Mouse (Mus musculus) cortical plate, adult 2 months (tissue): ENCODE measurements around the gene Tor1aip2.

Experiments used
- CTCF ChIP-seq: fragments of 200-500 bp; IDR thresholded peaks from 2 replicates; pipeline ENCODE4 v1.5.1; 2011; ENCODE audit warnings: mild to moderate bottlenecking, control low read depth, low read length; ENCODE audit not compliant: insufficient read depth; ENCODE audit errors: extremely low read depth
- POLR2A ChIP-seq: fragments of 200-500 bp; IDR thresholded peaks from 2 replicates; pipeline ENCODE4 v1.6.1; 2011; ENCODE audit warnings: mild to moderate bottlenecking, low read length, control low read depth; ENCODE audit not compliant: insufficient read depth; ENCODE audit errors: extremely low read depth

GRCm38 (mm10) chr1:156020402-156020801 is 14.8 kb upstream of the Tor1aip2 start:
- no peak for TF ChIP-seq CTCF
- TF ChIP-seq POLR2A: no peak
